Comparison of ENCODE assay signal across 21 mouse cellular contexts in the genomic region with DNA sequence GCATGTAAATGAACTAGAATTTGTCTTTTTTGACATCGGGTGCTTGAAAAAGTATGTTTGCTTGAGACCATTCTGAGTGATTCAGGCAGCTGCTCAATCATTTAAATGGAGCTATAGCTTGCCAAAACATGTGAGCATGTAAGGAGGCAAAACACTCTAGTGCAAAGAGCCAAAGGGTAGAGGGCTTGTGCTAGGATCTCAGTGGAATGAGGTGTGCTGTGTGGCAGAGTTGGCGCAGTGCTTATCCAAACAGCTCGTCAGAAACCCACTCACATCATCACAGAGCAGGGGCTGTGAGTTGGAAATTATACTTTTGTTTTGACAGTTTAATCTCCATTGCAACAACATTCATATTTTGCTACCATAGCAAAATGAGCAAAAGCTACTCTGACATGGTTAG. TPM values are rescaled to one million over a fixed set of nuclear protein-coding genes. Genes with fewer than 3 reads are reported as not detected.
DNase-seq lines count a peak whose midpoint lies in the region; ATAC-seq and TF ChIP-seq lines count a peak whose summit lies in the region.
"Had no signal": no experiment of that assay in that cellular context is flagged by ENCODE, and none has a peak within 500 bp of the region (broad histone marks: within the 10 kb centered on the region; RNA-seq: fewer than 3 reads in every experiment).

No protein-coding gene starts in this region.

- H3K4me3 ChIP-seq in lung, embryonic 14.5 days (ENCODE audit: low read depth, low read length), result no peak overlapping the region
- H3K4me3 ChIP-seq in lung, embryonic 16.5 days (ENCODE audit: low read length), result no peak overlapping the region
- H3K4me3 ChIP-seq: embryonic facial prominence, embryonic 10.5 days; embryonic facial prominence, embryonic 12.5 days had no signal

- no peak overlapping the region for H3K4me2 ChIP-seq in lung, embryonic 14.5 days
- H3K4me2 ChIP-seq in lung, embryonic 16.5 days (ENCODE audit: low read depth, low read length), result no peak overlapping the region
- H3K4me2 ChIP-seq: embryonic facial prominence, embryonic 12.5 days had no signal

- ATAC-seq in lung, embryonic 14.5 days (ENCODE audit: insufficient read depth), result peak; percentile 77; the same call in 1 of the 2 replicates
- peak; percentile 90 for ATAC-seq in lung, embryonic 16.5 days (ENCODE audit: low read depth)
- no peak for ATAC-seq in megakaryocyte progenitor cell, adult 5-6 weeks (replicated peaks; ENCODE audit: poor library complexity)
- ATAC-seq: forebrain, embryonic 14.5 days; forebrain, embryonic 16.5 days had no signal

- H3K9ac ChIP-seq in lung, embryonic 14.5 days, result no peak overlapping the region
- H3K9ac ChIP-seq in lung, embryonic 16.5 days (ENCODE audit: low read length), result no peak overlapping the region
- H3K9ac ChIP-seq: embryonic facial prominence, embryonic 12.5 days had no signal

- peak overlapping the region; percentile 15; the same call in 1 of the 2 replicates for H3K27ac ChIP-seq in lung, embryonic 14.5 days (ENCODE audit: low read depth)
- H3K27ac ChIP-seq in lung, embryonic 16.5 days (ENCODE audit: low read length), result no peak overlapping the region
- H3K27ac ChIP-seq: embryonic facial prominence, embryonic 10.5 days; embryonic facial prominence, embryonic 12.5 days had no signal

- H3K27me3 ChIP-seq in lung, embryonic 14.5 days (ENCODE audit: insufficient read depth, low read length), result no peaks in the 10 kb centered on the region
- H3K27me3 ChIP-seq in lung, embryonic 16.5 days (ENCODE audit: control insufficient read depth, insufficient read depth, low read depth, low read length), result no peaks in the 10 kb centered on the region
- H3K27me3 ChIP-seq: embryonic facial prominence, embryonic 12.5 days had no signal

- DNase-seq in heart, adult 11 months, result peak; percentile 18
- no peak for DNase-seq in heart, postnatal 25 days (ENCODE audit: low spot score)
- peak; percentile 68 for DNase-seq in lung, embryonic 14.5 days
- no peak for DNase-seq in lung, postnatal 25 days (ENCODE audit: low spot score)
- DNase-seq in lung, adult 18-20 months, result no peak
- DNase-seq in brain, embryonic 14.5 days (ENCODE audit: low read depth), result peak; percentile 25
- DNase-seq: adrenal gland, adult 2 months; adrenal gland, postnatal 10 days; adrenal gland, postnatal 25 days; cerebellum, adult 11-12 months; cerebellum, adult 2 months; cerebellum, adult 9-10 months; cerebellum, postnatal 10 days; cerebellum, postnatal 25 days had no signal

- H3K36me3 ChIP-seq in lung, embryonic 14.5 days (ENCODE audit: insufficient read depth), result no peaks in the 10 kb centered on the region
- H3K36me3 ChIP-seq in lung, embryonic 16.5 days (ENCODE audit: control insufficient read depth, insufficient read depth, low read length), result no peaks in the 10 kb centered on the region
- H3K36me3 ChIP-seq: embryonic facial prominence, embryonic 10.5 days; embryonic facial prominence, embryonic 12.5 days had no signal

- no peak for TF ChIP-seq CTCF in lung, embryonic 14.5 days (IDR thresholded peaks at IDR 0.05; ENCODE audit: low read depth)
- no peak for TF ChIP-seq CTCF in brain, embryonic 14.5 days (IDR thresholded peaks at IDR 0.05; ENCODE audit: borderline replicate concordance, extremely low read depth, insufficient read depth, insufficient read length)

- WGBS in lung, embryonic 14.5 days, result 46% methylated on average over 3 of the region's 3 CpGs
- WGBS in lung, embryonic 16.5 days, result 37% methylated on average over 3 of the region's 3 CpGs

- intact Hi-C loops in heart, postnatal 25 days (cut with DNase I), result no loop called here

- 0 out of 2 replicates have a peak, but pooled peaks cover 3% of the 10 kb centered on the region for H3K4me1 ChIP-seq in lung, embryonic 14.5 days (ENCODE audit: insufficient read depth)
- peaks cover 8% of the 10 kb centered on the region for H3K4me1 ChIP-seq in lung, embryonic 16.5 days (replicated peaks; ENCODE audit: control insufficient read depth, insufficient read depth, low read length)
- H3K4me1 ChIP-seq: embryonic facial prominence, embryonic 10.5 days; embryonic facial prominence, embryonic 12.5 days had no signal

- TF ChIP-seq POLR2A in brain, embryonic 14.5 days (IDR thresholded peaks at IDR 0.05; ENCODE audit: borderline replicate concordance, extremely low read depth, insufficient read depth, insufficient read length, poor library complexity, severe bottlenecking), result no peak

- H3K9me3 ChIP-seq in lung, embryonic 14.5 days (ENCODE audit: low read depth, low read length), result no peaks in the 10 kb centered on the region
- no peaks in the 10 kb centered on the region for H3K9me3 ChIP-seq in lung, embryonic 16.5 days (ENCODE audit: control insufficient read depth, low read length)
- H3K9me3 ChIP-seq: embryonic facial prominence, embryonic 10.5 days; embryonic facial prominence, embryonic 12.5 days had no signal

RNA-seq across cellular contexts. Expression of gene Cacnb2, which starts 13.5 kb away (rescaled TPM):
- 10 to 100 TPM; 55.1 to 80.7 TPM for total RNA-seq in heart, postnatal 25 days (2021)
- 8.8 and 9.8 TPM in 2 replicates for polyA plus RNA-seq in lung, embryonic 14.5 days (2014; fragmentation: Nextera tagmentation; extraction: Ambion mirVana)
- polyA plus RNA-seq in lung, embryonic 16.5 days (2015; fragmentation: Nextera tagmentation; extraction: Ambion mirVana), result 8.0 and 9.2 TPM in 2 replicates
- polyA plus RNA-seq in brain, embryonic 14.5 days (2012; rRNA removed), result 8.0 and 12.5 TPM in 2 replicates
- 5.5 and 6.2 TPM in 2 replicates for total RNA-seq in megakaryocyte progenitor cell, adult 5-6 weeks (2015)
- 2.7 and 7.1 TPM in 2 replicates for total RNA-seq in megakaryocyte progenitor cell, adult 5-6 weeks (2017)
- total RNA-seq: MEL had no signal

Comparison
In these comparisons a context has a peak if more than half of its experiments do, and no peak if none do; other contexts are left out.
1. DNase-seq: peak in heart, adult 11 months (single experiment), lung, embryonic 14.5 days (single experiment) and brain, embryonic 14.5 days (single experiment); none in heart, postnatal 25 days (single experiment), lung, postnatal 25 days (single experiment) and lung, adult 18-20 months (0 of 2).